Mouse (Mus musculus): ENCODE data around the gene Ppp1r36. TPM values are rescaled to one million over a fixed set of nuclear protein-coding genes. Genes with fewer than 3 reads are reported as not detected.
A peak's percentile ranks its signal among the peaks of the same experiment; 100 is the strongest.
"Not testable (repeated sequence)": the region's sequence is repeated elsewhere in the genome, so short reads cannot be mapped to it uniquely, and the experiment has no call there.

The Ppp1r36 gene
- polyA plus RNA-seq, 2 experiments, result 3.1 to 4.2 TPM

DNA sequence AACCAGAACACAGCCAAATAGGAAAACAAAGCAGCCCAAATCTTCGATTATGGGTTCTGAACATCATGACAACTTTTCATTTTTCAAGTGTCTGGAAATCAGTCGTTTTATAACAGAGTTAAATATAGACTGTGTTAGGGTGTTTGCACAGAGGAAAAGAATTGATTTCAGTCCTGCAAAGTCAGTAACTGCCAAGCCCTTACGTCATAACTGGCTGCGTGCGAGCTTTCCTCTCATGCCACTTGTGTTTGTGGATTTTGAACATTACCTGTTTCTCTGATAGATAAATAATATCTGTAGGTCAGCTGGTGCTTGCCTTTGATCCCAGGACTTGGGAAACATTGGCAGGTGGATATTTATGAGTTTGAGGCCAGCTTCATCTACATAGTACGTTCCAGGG, 14.1 kb downstream of the Ppp1r36 start:
- Histone ChIP-seq H3K36me3 (ENCODE audit: control insufficient read depth, insufficient read depth, low read length) (no peaks in the 10 kb centered on the region), H3K4me2 (replicated peaks; ENCODE audit: low read depth, low read length, severe bottlenecking) (no peak overlapping the region), H3K9me3 (ENCODE audit: control insufficient read depth, low read length) (no peaks in the 10 kb centered on the region), H3K4me3 (replicated peaks; ENCODE audit: low read length) (no peak overlapping the region), H3K9ac (ENCODE audit: low read depth, low read length, severe bottlenecking) (no peak overlapping the region), H3K27ac (replicated peaks; ENCODE audit: low read depth, low read length) (no peak overlapping the region), H3K4me1 (ENCODE audit: control insufficient read depth, insufficient read depth, low read length) (peaks cover 8% of the 10 kb centered on the region), H3K27me3 (ENCODE audit: control insufficient read depth, insufficient read depth, low read length) (no peaks in the 10 kb centered on the region)
- TF ChIP-seq POLR2A (IDR thresholded peaks at IDR 0.05; ENCODE audit: borderline replicate concordance, extremely low read depth, insufficient read depth, insufficient read length), result no peak
- ATAC-seq (ENCODE audit: low FRiP score, low read depth), result no peak
- 84% methylated on average over 6 of the region's 6 CpGs for WGBS
- DNase-seq (ENCODE audit: low spot score), result no peak

DNA sequence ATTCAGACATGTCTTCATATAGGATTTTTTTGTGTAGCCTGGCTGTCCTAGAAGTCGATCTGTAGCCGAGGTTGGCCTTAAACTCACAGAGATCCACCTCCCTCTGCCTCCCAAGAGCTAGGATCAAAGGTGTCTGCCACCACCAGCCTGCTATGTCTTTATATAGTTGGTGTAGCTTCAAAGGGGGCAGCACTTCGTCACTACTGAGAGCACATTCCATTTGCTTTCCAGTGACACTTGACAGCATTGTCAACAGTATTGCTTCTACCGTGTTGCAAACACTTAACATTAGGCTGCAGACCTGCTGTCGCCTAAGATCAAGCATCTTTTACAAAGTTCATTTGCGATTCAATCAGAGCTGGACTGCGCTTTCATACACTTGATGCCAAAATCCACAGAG, 16.8 kb downstream of the Ppp1r36 start:
- H3K9ac ChIP-seq (ENCODE audit: low read depth, low read length, severe bottlenecking), result no peak overlapping the region
- no peaks in the 10 kb centered on the region for H3K36me3 ChIP-seq (ENCODE audit: control insufficient read depth, insufficient read depth, low read length)
- peaks cover 8% of the 10 kb centered on the region for H3K4me1 ChIP-seq (ENCODE audit: control insufficient read depth, insufficient read depth, low read length)
- no peaks in the 10 kb centered on the region for H3K27me3 ChIP-seq (ENCODE audit: control insufficient read depth, insufficient read depth, low read length)
- DNase-seq (ENCODE audit: low spot score) (no peak), ATAC-seq (ENCODE audit: low FRiP score, low read depth) (no peak)
- WGBS, result 32% methylated on average over 7 of the region's 7 CpGs
- H3K4me3 ChIP-seq (replicated peaks; ENCODE audit: low read length), result no peak overlapping the region
- H3K9me3 ChIP-seq (ENCODE audit: control insufficient read depth, low read length), result no peaks in the 10 kb centered on the region
- no peak overlapping the region for H3K4me2 ChIP-seq (replicated peaks; ENCODE audit: low read depth, low read length, severe bottlenecking)
- no peak for TF ChIP-seq POLR2A (IDR thresholded peaks at IDR 0.05; ENCODE audit: borderline replicate concordance, extremely low read depth, insufficient read depth, insufficient read length)
- H3K27ac ChIP-seq (replicated peaks; ENCODE audit: low read depth, low read length), result no peak overlapping the region

DNA sequence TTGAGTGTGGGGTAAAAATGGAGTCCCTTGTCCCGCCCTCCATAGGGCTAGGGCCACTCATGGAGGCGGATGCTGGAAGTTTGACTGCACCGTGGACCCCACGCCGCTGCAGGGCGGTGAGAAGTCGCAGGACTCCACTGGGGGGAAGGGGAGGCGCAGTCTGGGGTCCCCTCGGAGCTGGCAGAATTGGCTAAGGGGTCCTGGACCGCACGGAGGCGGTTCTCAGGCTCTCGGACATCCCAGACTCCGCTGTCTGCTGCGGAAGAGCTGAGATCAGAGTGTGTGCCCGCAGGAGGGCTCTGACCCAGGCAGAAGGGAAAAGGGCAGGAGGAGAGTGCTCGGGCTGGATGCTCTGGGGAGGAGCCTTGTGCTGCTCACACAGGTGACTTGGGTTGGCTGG, 17.7 kb downstream of the Ppp1r36 start:
- H3K9ac ChIP-seq (ENCODE audit: low read depth, low read length, severe bottlenecking), result peak overlapping the region; percentile 65
- H3K27me3 ChIP-seq (ENCODE audit: control insufficient read depth, insufficient read depth, low read length), result no peaks in the 10 kb centered on the region
- TF ChIP-seq POLR2A (IDR thresholded peaks at IDR 0.05; ENCODE audit: borderline replicate concordance, extremely low read depth, insufficient read depth, insufficient read length), result 0 out of 2 replicates have a peak, but pooled peaks have one; percentile 16
- no peak for DNase-seq (ENCODE audit: low spot score)
- H3K27ac ChIP-seq (replicated peaks; ENCODE audit: low read depth, low read length), result no peak overlapping the region
- H3K4me3 ChIP-seq (replicated peaks; ENCODE audit: low read length), result peak overlapping the region; percentile 39
- H3K4me2 ChIP-seq (replicated peaks; ENCODE audit: low read depth, low read length, severe bottlenecking), result peak overlapping the region; percentile 77
- H3K9me3 ChIP-seq (ENCODE audit: control insufficient read depth, low read length), result no peaks in the 10 kb centered on the region
- ATAC-seq (ENCODE audit: low FRiP score, low read depth), result peak; percentile 57; the same call in 1 of the 2 replicates
- WGBS, result 3% methylated on average over 17 of the region's 17 CpGs
- H3K36me3 ChIP-seq (ENCODE audit: control insufficient read depth, insufficient read depth, low read length), result no peaks in the 10 kb centered on the region
- peaks cover 8% of the 10 kb centered on the region for H3K4me1 ChIP-seq (ENCODE audit: control insufficient read depth, insufficient read depth, low read length)

DNA sequence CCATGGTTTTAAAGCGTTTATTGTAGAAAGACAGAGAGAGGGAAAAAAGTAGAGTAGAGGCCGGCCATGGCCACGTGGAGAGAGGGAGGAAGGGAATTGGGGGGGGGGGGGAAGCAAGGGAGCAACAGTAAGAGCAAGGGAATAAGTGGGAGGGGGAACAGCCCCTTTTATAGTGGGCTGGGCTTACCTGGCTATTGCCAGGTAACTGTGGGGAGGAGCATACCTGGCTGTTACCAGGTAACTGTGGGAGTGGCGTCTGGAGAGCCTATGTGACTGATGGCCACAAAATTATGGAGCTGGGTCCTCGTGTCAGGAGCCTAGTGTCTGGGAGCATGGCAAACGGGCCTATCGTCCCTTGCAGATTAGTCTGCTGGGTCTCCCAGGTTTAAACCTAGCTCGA, 18.2 kb downstream of the Ppp1r36 start:
- Histone ChIP-seq H3K4me2 (replicated peaks; ENCODE audit: low read depth, low read length, severe bottlenecking) (peak overlapping the region; percentile 77), H3K4me1 (ENCODE audit: control insufficient read depth, insufficient read depth, low read length) (peaks cover 8% of the 10 kb centered on the region), H3K27me3 (ENCODE audit: control insufficient read depth, insufficient read depth, low read length) (no peaks in the 10 kb centered on the region), H3K9ac (ENCODE audit: low read depth, low read length, severe bottlenecking) (peak overlapping the region; percentile 65; the same call in 1 of the 2 replicates), H3K36me3 (ENCODE audit: control insufficient read depth, insufficient read depth, low read length) (no peaks in the 10 kb centered on the region), H3K27ac (replicated peaks; ENCODE audit: low read depth, low read length) (no peak overlapping the region), H3K4me3 (replicated peaks; ENCODE audit: low read length) (peak overlapping the region; percentile 39), H3K9me3 (ENCODE audit: control insufficient read depth, low read length) (no peaks in the 10 kb centered on the region)
- ATAC-seq (ENCODE audit: low FRiP score, low read depth), result no peak
- WGBS, result 37% methylated on average over 8 of the region's 8 CpGs
- TF ChIP-seq POLR2A (IDR thresholded peaks at IDR 0.05; ENCODE audit: borderline replicate concordance, extremely low read depth, insufficient read depth, insufficient read length), result no peak
- no peak for DNase-seq (ENCODE audit: low spot score)

DNA sequence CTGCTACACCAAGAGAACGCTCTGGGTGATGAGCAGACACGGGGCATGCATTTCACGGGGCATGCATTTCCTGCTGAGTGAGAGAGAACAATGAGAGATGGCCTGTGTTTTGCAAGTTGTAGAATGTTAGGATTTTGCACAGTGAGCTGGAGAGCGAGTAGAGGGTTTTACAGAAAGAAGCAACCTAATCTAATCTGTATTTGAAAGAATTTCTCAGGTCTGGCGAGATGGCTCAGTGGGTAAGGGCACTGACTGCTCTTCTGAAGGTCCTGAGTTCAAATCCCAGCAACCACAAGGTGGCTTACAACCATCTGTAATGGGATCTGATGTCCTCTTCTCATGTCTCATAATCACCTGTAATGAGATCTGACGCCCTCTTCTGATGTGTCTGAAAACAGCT, 26.1 kb downstream of the Ppp1r36 start:
- not testable (repeated sequence) for H3K4me1 ChIP-seq (ENCODE audit: control insufficient read depth, insufficient read depth, low read length); H3K9me3 ChIP-seq (ENCODE audit: control insufficient read depth, low read length); H3K4me3 ChIP-seq (replicated peaks; ENCODE audit: low read length); H3K9ac ChIP-seq (ENCODE audit: low read depth, low read length, severe bottlenecking); H3K27me3 ChIP-seq (ENCODE audit: control insufficient read depth, insufficient read depth, low read length); DNase-seq (ENCODE audit: low spot score); H3K27ac ChIP-seq (replicated peaks; ENCODE audit: low read depth, low read length); H3K36me3 ChIP-seq (ENCODE audit: control insufficient read depth, insufficient read depth, low read length); H3K4me2 ChIP-seq (replicated peaks; ENCODE audit: low read depth, low read length, severe bottlenecking); ATAC-seq (ENCODE audit: low FRiP score, low read depth)
- WGBS, result 72% methylated on average over 6 of the region's 6 CpGs

DNA sequence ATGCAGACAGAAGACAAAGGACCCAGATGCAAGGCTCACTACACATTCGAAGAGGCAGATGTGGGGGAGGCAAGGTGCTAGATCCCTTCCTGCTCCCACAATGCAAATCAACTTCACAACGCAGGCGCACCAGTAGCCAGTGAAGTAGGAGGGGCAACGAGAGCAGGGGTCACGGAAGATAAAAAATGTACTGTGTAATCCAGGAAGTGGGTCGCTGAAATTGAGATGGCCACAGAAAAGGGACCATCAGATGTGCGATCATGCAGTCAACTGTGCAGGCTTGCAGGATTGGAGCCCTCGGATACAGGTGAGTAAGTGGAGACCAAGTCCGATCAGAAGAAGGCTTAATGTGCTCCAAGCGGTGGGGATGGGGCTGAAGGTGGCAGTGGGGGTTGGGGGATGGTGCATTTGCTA, 27.0 kb downstream of the Ppp1r36 start:
- no peak for TF ChIP-seq POLR2A (IDR thresholded peaks at IDR 0.05; ENCODE audit: borderline replicate concordance, extremely low read depth, insufficient read depth, insufficient read length)
- 62% methylated on average over 10 of the region's 10 CpGs for WGBS
- Histone ChIP-seq H3K4me1 (ENCODE audit: control insufficient read depth, insufficient read depth, low read length) (no peaks in the 10 kb centered on the region), H3K27me3 (ENCODE audit: control insufficient read depth, insufficient read depth, low read length) (no peaks in the 10 kb centered on the region), H3K9me3 (ENCODE audit: control insufficient read depth, low read length) (no peaks in the 10 kb centered on the region), H3K9ac (ENCODE audit: low read depth, low read length, severe bottlenecking) (no peak overlapping the region), H3K4me2 (replicated peaks; ENCODE audit: low read depth, low read length, severe bottlenecking) (no peak overlapping the region), H3K4me3 (replicated peaks; ENCODE audit: low read length) (no peak overlapping the region), H3K36me3 (ENCODE audit: control insufficient read depth, insufficient read depth, low read length) (no peaks in the 10 kb centered on the region), H3K27ac (replicated peaks; ENCODE audit: low read depth, low read length) (no peak overlapping the region)
- ATAC-seq (ENCODE audit: low FRiP score, low read depth) (no peak), DNase-seq (ENCODE audit: low spot score) (no peak)

Data from limb, embryonic 14.5 days (tissue).